Mouse (Mus musculus) Patski (cell line): Measurements from ENCODE around the gene Morn5. TPM values are rescaled to one million over a fixed set of nuclear protein-coding genes. Genes with fewer than 3 reads are reported as not detected.

Experiments used
- ATAC-seq: fragments of 100-300 bp; one replicate; pipeline ENCODE4 v1.8.0; 2021
- CTCF ChIA-PET: fragments of 350-600 bp; sonication (Branson Sonifier 250); formaldehyde crosslinking; loops from one replicate; lab custom pipeline; 2022; ENCODE audit warnings: inconsistent platforms; lab: Charles Lee
- POLR2A ChIA-PET: fragments of 350-600 bp; sonication (Branson Sonifier 250); formaldehyde crosslinking; loops from one replicate; lab custom pipeline; 2022; ENCODE audit warnings: antibody characterized with exemption, inconsistent platforms; lab: Charles Lee
- DNase-seq: peaks from one replicate; pipeline ENCODE4 v3.0.0-alpha.2; 2011; ENCODE audit warnings: low read depth, low spot score
- H3K27me3 ChIP-seq: fragments of 371-371 bp; one replicate; pipeline ENCODE4 v1.5.1; 2021
- CTCF ChIP-seq: fragments of 100-300 bp; IDR thresholded peaks from one replicate; pipeline ENCODE4 v1.5.1; 2021
- in situ Hi-C: fragments of 300-500 bp; cut with MboI; formaldehyde crosslinking; loops from 3 replicates; pipeline ENCODE4 v1.11.1; 2018; ENCODE audit warnings: low pct_unique_long_range_greater_than_20kb, mixed read lengths
- polyA plus RNA-seq: library from polyadenylated mRNA; unstranded; gene quantifications from one replicate; pipeline ENCODE4 v1.2.3, GENCODE M21; 2021

Gene Morn5
- polyA plus RNA-seq, 1 experiment from 2014 or later, result 5.5 TPM

GRCm38 (mm10) chr2:36103069-36103554, 53.9 kb downstream of the Morn5 start:
- in situ Hi-C loops, result no loop called here
- ChIA-PET POLR2A (interaction anchor here (1.3 kb wide), 1 partner anchor 12 kb away, joined by 3 read pairs; no protein-coding TSS in a partner anchor), CTCF (interaction anchor here (1.3 kb wide), 1 partner anchor 9 kb away, joined by 3 read pairs; no protein-coding TSS in a partner anchor)
- ATAC-seq (no peak), DNase-seq (no peak)
- no peak for TF ChIP-seq CTCF
- H3K27me3 ChIP-seq, result peaks cover 19% of the 10 kb centered on the region

GRCm38 (mm10) chr2:36103555-36104367, 54.5 kb downstream of the Morn5 start:
- DNase-seq (no peak), ATAC-seq (no peak)
- no peak for TF ChIP-seq CTCF
- POLR2A ChIA-PET, result interaction anchor here (1.3 kb wide), 1 partner anchor 12 kb away, joined by 3 read pairs; no protein-coding TSS in a partner anchor
- in situ Hi-C loops, result no loop called here
- H3K27me3 ChIP-seq, result peaks cover 19% of the 10 kb centered on the region
- CTCF ChIA-PET, result no interaction called here

GRCm38 (mm10) chr2:36104436-36104955, 55.2 kb downstream of the Morn5 start:
- DNase-seq (no peak), ATAC-seq (peak; percentile 22)
- peaks cover 19% of the 10 kb centered on the region for H3K27me3 ChIP-seq
- ChIA-PET CTCF (no interaction called here), POLR2A (no interaction called here)
- no peak for TF ChIP-seq CTCF
- in situ Hi-C loops, result no loop called here

- ATAC-seq (peak; percentile 33), DNase-seq (no peak)
- in situ Hi-C loops, result no loop called here
- TF ChIP-seq CTCF, result no peak
- POLR2A ChIA-PET, result interaction anchor here (1.3 kb wide), 1 partner anchor 24 kb away, joined by 4 read pairs; no protein-coding TSS in a partner anchor
- peaks cover 19% of the 10 kb centered on the region for H3K27me3 ChIP-seq
- CTCF ChIA-PET, result no interaction called here
Observed at GRCm38 (mm10) chr2:36104956-36105741, 55.9 kb downstream of the Morn5 start, which contains the start of gene Lhx6. Gene Lhx6 (minus strand): TSS chr2:36105408.

GRCm38 (mm10) chr2:36108615-36109014, 59.4 kb downstream of the Morn5 start:
- peaks cover 19% of the 10 kb centered on the region for H3K27me3 ChIP-seq
- DNase-seq (no peak), ATAC-seq (no peak)
- TF ChIP-seq CTCF, result no peak
- ChIA-PET POLR2A (interaction anchor here (1.1 kb wide), 1 partner anchor 20 kb away, joined by 3 read pairs; no protein-coding TSS in a partner anchor), CTCF (no interaction called here)
- in situ Hi-C loops, result no loop called here

- POLR2A ChIA-PET, result no interaction called here
- CTCF ChIA-PET, result interaction anchor here (0.9 to 1.5 kb wide), 2 partner anchors 10 to 13 kb away, joined by 3 to 4 read pairs; no protein-coding TSS in a partner anchor
- in situ Hi-C loops, result no loop called here
- ATAC-seq (no peak), DNase-seq (no peak)
- no peak for TF ChIP-seq CTCF
- H3K27me3 ChIP-seq, result peaks cover 4% of the 10 kb centered on the region
Observed at GRCm38 (mm10) chr2:36112632-36113031, 63.4 kb downstream of the Morn5 start.

- ATAC-seq (no peak), DNase-seq (no peak)
- in situ Hi-C loops, result no loop called here
- no peaks in the 10 kb centered on the region for H3K27me3 ChIP-seq
- ChIA-PET POLR2A (interaction anchor here (0.6 to 0.7 kb wide), 2 partner anchors 9 to 12 kb away, joined by 3 to 4 read pairs; partner anchors contain the start of genes Mrrf and Rbm18), CTCF (no interaction called here)
- TF ChIP-seq CTCF, result no peak
Observed at GRCm38 (mm10) chr2:36126795-36127429, 77.7 kb downstream of the Morn5 start.

GRCm38 (mm10) chr2:36127973-36128372, 78.7 kb downstream of the Morn5 start:
- ATAC-seq (no peak), DNase-seq (no peak)
- H3K27me3 ChIP-seq, result no peaks in the 10 kb centered on the region
- POLR2A ChIA-PET, result no interaction called here
- in situ Hi-C loops, result no loop called here
- CTCF ChIA-PET, result no interaction called here
- TF ChIP-seq CTCF, result no peak

GRCm38 (mm10) chr2:36129051-36129450, 79.8 kb downstream of the Morn5 start:
- H3K27me3 ChIP-seq, result no peaks in the 10 kb centered on the region
- in situ Hi-C loops, result no loop called here
- ATAC-seq (no peak), DNase-seq (no peak)
- ChIA-PET CTCF (no interaction called here), POLR2A (interaction anchor here (0.7 to 0.8 kb wide), 2 partner anchors 23 to 52 kb away, joined by 4 to 6 read pairs; partner anchors contain the start of gene Lhx6)
- no peak for TF ChIP-seq CTCF

Other genes with a start within 250 kb of the Morn5 start
- gene Ttll11, start 69.5 kb upstream of the Morn5 start, polyA plus RNA-seq, result 2.4 TPM
- 282 TPM for gene Ndufa8, start 52 bp upstream of the Morn5 start, polyA plus RNA-seq
- 10.7 TPM for gene Lhx6, start 56.0 kb downstream of the Morn5 start, polyA plus RNA-seq
- 31.1 TPM for gene Mrrf, start 86.9 kb downstream of the Morn5 start, polyA plus RNA-seq
- 37.6 TPM for gene Rbm18, start 87.3 kb downstream of the Morn5 start, polyA plus RNA-seq
- 40.4 TPM for gene Ptgs1, start 181.0 kb downstream of the Morn5 start, polyA plus RNA-seq